ENCODE assay signal across 20 mouse cellular contexts in the genomic region with DNA sequence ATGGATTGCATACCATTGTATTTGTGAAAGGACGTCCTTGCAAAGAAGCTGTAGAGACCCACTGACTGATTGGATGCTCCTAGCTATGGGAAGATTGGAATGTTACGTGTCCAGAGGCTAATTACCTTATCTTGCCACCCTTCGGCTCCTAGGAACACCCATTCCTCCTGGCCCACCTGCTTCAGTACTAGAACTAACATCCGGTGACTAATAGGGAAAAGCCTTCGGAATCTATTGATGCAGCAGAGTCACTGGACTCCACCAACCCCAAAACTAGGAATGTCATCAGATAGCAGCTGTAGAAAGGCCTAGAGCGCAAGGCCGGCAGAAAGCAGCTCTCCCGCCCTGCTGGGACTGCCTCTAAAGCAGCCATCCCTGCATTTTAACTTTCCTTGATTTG. TPM values are rescaled to one million over a fixed set of nuclear protein-coding genes. Genes with fewer than 3 reads are reported as not detected.
DNase-seq lines count a peak whose midpoint lies in the region; ATAC-seq lines count a peak whose summit lies in the region.
"Had no signal": no experiment of that assay in that cellular context is flagged by ENCODE, and none has a peak within 500 bp of the region (broad histone marks: within the 10 kb centered on the region; RNA-seq: fewer than 3 reads in every experiment).

No protein-coding gene starts in this region.

- WGBS in midbrain, embryonic 13.5 days = 92% methylated on average over 8 of the region's 8 CpGs

- H3K9ac ChIP-seq in midbrain, embryonic 13.5 days (replicated peaks) = no peak overlapping the region
- H3K9ac ChIP-seq: embryonic facial prominence, embryonic 12.5 days; forebrain, embryonic 13.5 days; forebrain, embryonic 15.5 days had no signal

- no peak overlapping the region for H3K4me2 ChIP-seq in midbrain, embryonic 13.5 days (replicated peaks)
- H3K4me2 ChIP-seq: embryonic facial prominence, embryonic 12.5 days; forebrain, embryonic 13.5 days; forebrain, embryonic 15.5 days had no signal

- H3K36me3 ChIP-seq in midbrain, embryonic 13.5 days = no peaks in the 10 kb centered on the region
- H3K36me3 ChIP-seq: embryonic facial prominence, embryonic 10.5 days; embryonic facial prominence, embryonic 12.5 days; forebrain, embryonic 15.5 days; G1E had no signal

- H3K27me3 ChIP-seq in midbrain, embryonic 13.5 days = no peaks in the 10 kb centered on the region
- H3K27me3 ChIP-seq: embryonic facial prominence, embryonic 12.5 days; forebrain, embryonic 13.5 days; forebrain, embryonic 15.5 days; Patski had no signal

- H3K4me1 ChIP-seq in midbrain, embryonic 13.5 days (replicated peaks) = peaks cover 5% of the 10 kb centered on the region

- no peaks in the 10 kb centered on the region for H3K9me3 ChIP-seq in midbrain, embryonic 13.5 days
- H3K9me3 ChIP-seq: embryonic facial prominence, embryonic 10.5 days; embryonic facial prominence, embryonic 12.5 days; forebrain, embryonic 13.5 days; forebrain, embryonic 15.5 days; G1E had no signal

- H3K27ac ChIP-seq in midbrain, embryonic 13.5 days = no peak overlapping the region
- H3K27ac ChIP-seq: embryonic facial prominence, embryonic 10.5 days; embryonic facial prominence, embryonic 12.5 days; forebrain, embryonic 13.5 days; forebrain, embryonic 15.5 days had no signal

- H3K4me3 ChIP-seq in midbrain, embryonic 13.5 days (replicated peaks) = no peak overlapping the region
- H3K4me3 ChIP-seq: embryonic facial prominence, embryonic 10.5 days; embryonic facial prominence, embryonic 12.5 days; forebrain, embryonic 13.5 days; forebrain, embryonic 15.5 days had no signal

- no peak for ATAC-seq in midbrain, embryonic 13.5 days
- ATAC-seq: activated CD4-positive, CD25-positive, alpha-beta regulatory T cell, adult 4 months; forebrain, embryonic 13.5 days; forebrain, embryonic 15.5 days; Patski had no signal

- DNase-seq in ES-CJ7 (ENCODE audit: low read depth, low spot score) (peak; percentile 58), R1 (ENCODE audit: low read depth, low spot score) (peak; percentile 90)
- DNase-seq in natural killer cell, adult 2 months (ENCODE audit: low spot score in 2 of 2) = no peak
- no peak for DNase-seq in thymus, postnatal 36 days
- DNase-seq: adrenal gland, adult 8-10 months; adrenal gland, postnatal 14 days; adrenal gland, postnatal 36 days; cerebellum, adult 11-12 months; cerebellum, adult 2 months; cerebellum, adult 9-10 months; cerebellum, postnatal 10 days; cerebellum, postnatal 25 days had no signal

RNA-seq across cellular contexts. Expression of gene G3bp2, which starts 18.1 kb away (rescaled TPM):
- polyA plus RNA-seq in midbrain, embryonic 13.5 days (2015; fragmentation: Nextera tagmentation; extraction: Ambion mirVana) = 371 and 409 TPM in 2 replicates

RNA-seq across cellular contexts. Expression of gene Uso1, which starts 36.1 kb away (rescaled TPM):
- polyA plus RNA-seq in midbrain, embryonic 13.5 days (2015; fragmentation: Nextera tagmentation; extraction: Ambion mirVana) = 50.2 and 50.3 TPM in 2 replicates

RNA-seq across cellular contexts. Expression of gene Cdkl2, which starts 57.9 kb away (rescaled TPM):
- 2.1 and 2.6 TPM in 2 replicates for polyA plus RNA-seq in midbrain, embryonic 13.5 days (2015; fragmentation: Nextera tagmentation; extraction: Ambion mirVana)

Comparison
In these comparisons a context has a peak if more than half of its experiments do, and no peak if none do; other contexts are left out.
1. DNase-seq: peak in ES-CJ7 (single experiment) and R1 (single experiment); none in natural killer cell, adult 2 months (0 of 2) and thymus, postnatal 36 days (0 of 2).